Mouse (Mus musculus) E14TG2a.4 (cell line): ENCODE results near the gene Scin.
A peak's percentile ranks its signal among the peaks of the same experiment; 100 is the strongest.

ENCODE experiments used
- H3K27me3 ChIP-seq: 2 replicates; pipeline ENCODE4 v1.6.1; 2014; ENCODE audit warnings: low read length, control low read depth; ENCODE audit not compliant: insufficient read depth
- H3K36me3 ChIP-seq: 2 replicates; pipeline ENCODE4 v1.6.1; 2014; ENCODE audit warnings: low read length, control low read depth; ENCODE audit not compliant: insufficient read depth
- H3K4me1 ChIP-seq: replicated peaks from 2 replicates; pipeline ENCODE4 v1.6.1; 2014; ENCODE audit warnings: low read depth, low read length, control low read depth
- H3K4me3 ChIP-seq: replicated peaks from 2 replicates; pipeline ENCODE4 v1.5.1; 2014; ENCODE audit warnings: mild to moderate bottlenecking, low read length
- H3K9me3 ChIP-seq: 2 replicates; pipeline ENCODE4 v1.6.1; 2014; ENCODE audit warnings: low read length, control low read depth
- CTCF ChIP-seq: conservative IDR thresholded peaks from 2 replicates; pipeline ENCODE4 v1.5.1; 2014; ENCODE audit warnings: low read length
- NANOG ChIP-seq: IDR thresholded peaks from 2 replicates; pipeline ENCODE4 v1.6.1; 2014; ENCODE audit warnings: borderline replicate concordance, low read length, mixed read lengths
- POU5F1 ChIP-seq: IDR thresholded peaks from 2 replicates; pipeline ENCODE4 v1.6.1; 2014; ENCODE audit warnings: low read length, borderline replicate concordance

Scin gene

DNA sequence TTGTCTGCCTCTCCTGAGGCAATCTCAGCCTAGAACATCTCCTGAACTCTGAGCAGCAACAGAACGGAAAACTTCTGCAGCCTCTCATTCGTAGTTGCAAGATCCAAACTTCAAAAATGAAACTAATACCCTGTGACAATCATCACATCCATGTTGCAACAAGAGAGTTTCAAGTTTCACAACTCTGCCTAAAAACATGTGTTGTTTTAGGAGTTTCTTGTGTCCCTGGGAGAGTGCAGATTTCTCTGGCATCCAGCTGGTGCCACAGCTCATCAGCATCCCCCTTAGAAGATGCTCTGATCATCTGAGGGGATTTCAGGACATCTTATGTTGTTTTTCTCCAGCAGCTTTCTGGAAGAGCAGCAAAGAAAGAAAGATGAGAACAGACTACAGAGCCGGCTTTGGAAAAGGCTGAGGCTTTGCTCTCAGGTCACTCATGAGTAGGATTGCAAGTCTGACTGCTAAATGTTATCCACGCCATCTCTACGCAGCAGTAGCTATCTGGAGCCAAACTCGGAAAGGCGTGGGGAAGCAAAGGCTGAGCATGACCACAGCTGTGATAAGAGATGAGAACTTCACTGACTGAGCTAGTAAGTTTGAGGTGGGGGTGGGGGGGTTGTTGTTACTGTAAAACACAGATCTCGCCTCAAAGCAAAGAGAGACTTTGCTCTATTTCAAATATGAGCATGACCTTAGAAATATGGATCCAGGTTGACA is 18.5 kb upstream of the Scin start:
- H3K4me3 ChIP-seq: no peak overlapping the region
- H3K36me3 ChIP-seq: no peaks in the 10 kb centered on the region
- H3K27me3 ChIP-seq: no peaks in the 10 kb centered on the region
- no peaks in the 10 kb centered on the region for H3K9me3 ChIP-seq
- H3K4me1 ChIP-seq: no peaks in the 10 kb centered on the region
- TF ChIP-seq POU5F1 (no peak), NANOG (no peak), CTCF (no peak)

- no peaks in the 10 kb centered on the region for H3K27me3 ChIP-seq
- TF ChIP-seq CTCF: no peak
- no peak for TF ChIP-seq POU5F1
- TF ChIP-seq NANOG: no peak
- H3K9me3 ChIP-seq: no peaks in the 10 kb centered on the region
- no peaks in the 10 kb centered on the region for H3K4me1 ChIP-seq
- no peaks in the 10 kb centered on the region for H3K36me3 ChIP-seq
- H3K4me3 ChIP-seq: no peak overlapping the region
These were observed 13.3 kb upstream of the Scin start for GRCm38 (mm10) chr12:40147319-40147718.

- H3K4me1 ChIP-seq: no peaks in the 10 kb centered on the region
- no peaks in the 10 kb centered on the region for H3K27me3 ChIP-seq
- TF ChIP-seq CTCF: no peak
- TF ChIP-seq POU5F1: no peak
- no peak for TF ChIP-seq NANOG
- H3K36me3 ChIP-seq: no peaks in the 10 kb centered on the region
- H3K4me3 ChIP-seq: no peak overlapping the region
- H3K9me3 ChIP-seq: no peaks in the 10 kb centered on the region
These were observed 12.5 kb upstream of the Scin start for GRCm38 (mm10) chr12:40146510-40146909.

DNA sequence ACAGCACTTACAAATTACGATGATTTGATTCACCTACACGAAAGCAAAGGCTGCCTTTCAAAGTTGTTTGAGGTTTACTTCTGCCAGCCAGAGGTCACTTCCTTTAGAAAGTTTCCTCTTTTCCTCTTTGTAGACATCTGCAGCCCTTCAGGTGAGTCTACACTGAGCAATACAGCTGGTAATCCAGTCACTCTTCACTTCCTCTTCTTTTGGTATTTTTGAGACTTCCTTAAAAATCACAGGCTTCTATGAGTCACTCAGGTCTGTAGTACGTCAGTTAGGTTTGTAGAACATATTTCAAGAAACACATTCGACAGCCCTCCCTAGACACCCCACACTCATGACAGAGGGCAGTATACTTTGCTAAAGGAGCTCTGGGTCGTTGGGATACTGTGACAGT is 6.7 kb upstream of the Scin start:
- TF ChIP-seq POU5F1 (no peak), NANOG (no peak), CTCF (no peak)
- H3K36me3 ChIP-seq: no peaks in the 10 kb centered on the region
- H3K27me3 ChIP-seq: no peaks in the 10 kb centered on the region
- H3K9me3 ChIP-seq: no peaks in the 10 kb centered on the region
- no peak overlapping the region for H3K4me3 ChIP-seq
- H3K4me1 ChIP-seq: no peaks in the 10 kb centered on the region

GRCm38 (mm10) chr12:40139484-40140245 is 5.6 kb upstream of the Scin start:
- Histone ChIP-seq H3K9me3 (no peaks in the 10 kb centered on the region), H3K27me3 (peaks cover under 1% of the 10 kb centered on the region; the same call in 1 of the 2 replicates), H3K36me3 (no peaks in the 10 kb centered on the region), H3K4me1 (peaks cover under 1% of the 10 kb centered on the region), H3K4me3 (no peak overlapping the region)
- TF ChIP-seq CTCF (no peak), POU5F1 (no peak), NANOG (no peak)

- Histone ChIP-seq H3K4me1 (peaks cover 15% of the 10 kb centered on the region), H3K9me3 (no peaks in the 10 kb centered on the region), H3K27me3 (peaks cover 29% of the 10 kb centered on the region), H3K36me3 (no peaks in the 10 kb centered on the region), H3K4me3 (peak overlapping the region; percentile 84)
- peak; percentile 19; the same call in 1 of the 2 replicates for TF ChIP-seq CTCF
- TF ChIP-seq NANOG: no peak
These were observed 501 bp upstream of the Scin start for GRCm38 (mm10) chr12:40134529-40134928.

DNA sequence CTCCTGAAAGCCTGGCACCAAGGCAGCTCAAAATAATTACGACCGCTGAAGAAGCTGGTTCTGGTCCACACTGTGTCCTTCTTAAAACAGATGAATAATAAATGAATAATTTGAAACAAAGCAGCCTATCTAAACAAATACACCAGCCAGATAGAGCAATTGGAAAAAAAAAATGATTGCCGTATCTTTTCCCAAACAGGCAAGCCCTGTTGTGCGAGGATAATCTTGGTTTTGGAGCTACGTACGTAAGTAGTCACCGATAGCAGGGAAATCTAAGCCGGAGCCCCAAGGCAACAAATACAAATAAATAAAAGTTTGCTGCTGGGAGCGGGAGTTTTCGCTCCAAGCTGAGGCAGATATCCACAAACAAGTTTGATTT is 845 bp downstream of the Scin start:
- H3K36me3 ChIP-seq: no peaks in the 10 kb centered on the region
- H3K27me3 ChIP-seq: peaks cover 29% of the 10 kb centered on the region
- peak overlapping the region; percentile 84 for H3K4me3 ChIP-seq
- TF ChIP-seq POU5F1 (no peak), CTCF (no peak), NANOG (no peak)
- H3K4me1 ChIP-seq: peaks cover 15% of the 10 kb centered on the region
- H3K9me3 ChIP-seq: no peaks in the 10 kb centered on the region

- Histone ChIP-seq H3K36me3 (no peaks in the 10 kb centered on the region), H3K4me3 (no peak overlapping the region), H3K27me3 (no peaks in the 10 kb centered on the region), H3K9me3 (no peaks in the 10 kb centered on the region), H3K4me1 (no peaks in the 10 kb centered on the region)
- TF ChIP-seq CTCF (no peak), NANOG (no peak), POU5F1 (no peak)
These were observed 15.2 kb downstream of the Scin start for GRCm38 (mm10) chr12:40118872-40119271.
